Mouse (Mus musculus) MN1 (cell line): ENCODE data around the gene Nsfl1c.
A peak's percentile ranks its signal among the peaks of the same experiment; 100 is the strongest.
"Not testable (repeated sequence)": the region's sequence is repeated elsewhere in the genome, so short reads cannot be mapped to it uniquely, and the experiment has no call there.

ENCODE experiments used
- DNase-seq: peaks from one replicate; pipeline ENCODE4 v3.0.0-alpha.2; 2016; ENCODE audit warnings: low spot score

Nsfl1c gene

GRCm38 (mm10) chr2:151494035-151494803, at the start of gene Nsfl1c:
Nsfl1c (plus strand) TSS chr2:151494182.
- peak; percentile 98 for DNase-seq

- DNase-seq, result not testable (repeated sequence)
Observed at GRCm38 (mm10) chr2:151476053-151476452, 17.9 kb upstream of the Nsfl1c start, which contains the start of gene 4921509C19Rik. 4921509C19Rik (minus strand) TSS chr2:151476153.

GRCm38 (mm10) chr2:151486496-151486895, 7.5 kb upstream of the Nsfl1c start:
- no peak for DNase-seq

GRCm38 (mm10) chr2:151498358-151498757, 4.4 kb downstream of the Nsfl1c start:
- no peak for DNase-seq

GRCm38 (mm10) chr2:151500442-151501007, 6.5 kb downstream of the Nsfl1c start:
- DNase-seq, result no peak

- no peak for DNase-seq
Observed at GRCm38 (mm10) chr2:151504226-151504625, 10.2 kb downstream of the Nsfl1c start.

GRCm38 (mm10) chr2:151512199-151512598, 18.2 kb downstream of the Nsfl1c start:
- peak; percentile 86 for DNase-seq

- peak; percentile 26 for DNase-seq
Observed at GRCm38 (mm10) chr2:151513525-151514285, 19.7 kb downstream of the Nsfl1c start.

GRCm38 (mm10) chr2:151519000-151519399, 25.0 kb downstream of the Nsfl1c start:
- no peak for DNase-seq

- DNase-seq, result no peak
Observed at GRCm38 (mm10) chr2:151524324-151525041, 30.5 kb downstream of the Nsfl1c start.

- no peak for DNase-seq
Observed at GRCm38 (mm10) chr2:151525520-151525919, 31.5 kb downstream of the Nsfl1c start.

- no peak for DNase-seq
Observed at GRCm38 (mm10) chr2:151528066-151528465, 34.1 kb downstream of the Nsfl1c start.

GRCm38 (mm10) chr2:151529169-151529568, 35.2 kb downstream of the Nsfl1c start:
- peak; percentile 58 for DNase-seq

GRCm38 (mm10) chr2:151530378-151531230, 36.6 kb downstream of the Nsfl1c start:
- peak; percentile 29 for DNase-seq

GRCm38 (mm10) chr2:151533632-151534031, 39.6 kb downstream of the Nsfl1c start:
- peak; percentile 34 for DNase-seq

GRCm38 (mm10) chr2:151535961-151536617, 42.1 kb downstream of the Nsfl1c start:
- peak; percentile 68 for DNase-seq

GRCm38 (mm10) chr2:151536618-151536974, 42.6 kb downstream of the Nsfl1c start:
- DNase-seq, result peak; percentile 88

- no peak for DNase-seq
Observed at GRCm38 (mm10) chr2:151538646-151539045, 44.7 kb downstream of the Nsfl1c start.

GRCm38 (mm10) chr2:151542323-151543062, 48.5 kb downstream of the Nsfl1c start, which contains the start of gene Fkbp1a:
Fkbp1a (plus strand) TSS chr2:151542483.
- peak; percentile 97 for DNase-seq
